Mouse (Mus musculus) mouse trophoblast stem cell (cell line): ENCODE results near the gene Gp6.

ENCODE experiments used
- in situ Hi-C, 2 experiments: fragments of 300-500 bp; cut with MseI, MboI; formaldehyde crosslinking; loops; 2 replicates in 1 of 2; 3 replicates in 1 of 2; pipeline ENCODE4 v1.15.1; 2025

The Gp6 gene

DNA sequence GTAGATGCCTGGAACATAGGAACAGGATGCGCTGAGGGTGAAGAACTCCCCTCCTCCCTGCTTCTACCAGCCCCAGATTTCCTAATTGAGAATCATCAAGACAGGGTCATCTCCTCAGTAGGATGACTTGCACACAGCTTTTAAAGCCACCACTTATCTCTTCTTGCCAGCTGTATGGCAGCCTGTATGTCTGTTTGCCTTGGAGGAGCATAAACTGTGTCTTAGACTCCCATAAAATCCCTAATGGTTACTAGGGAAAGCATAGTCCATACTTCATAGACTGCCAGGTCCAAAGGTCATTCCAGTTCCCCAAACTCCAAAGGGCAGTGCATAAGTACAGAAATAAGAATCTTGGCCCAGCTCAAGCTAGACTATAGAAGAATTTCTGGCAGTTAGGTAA is at the start of gene Gp6:
Gene Gp6 (minus strand): TSS at position 15 of the 400 bp plus-strand sequence.
- in situ Hi-C loops, result no loop called here

DNA sequence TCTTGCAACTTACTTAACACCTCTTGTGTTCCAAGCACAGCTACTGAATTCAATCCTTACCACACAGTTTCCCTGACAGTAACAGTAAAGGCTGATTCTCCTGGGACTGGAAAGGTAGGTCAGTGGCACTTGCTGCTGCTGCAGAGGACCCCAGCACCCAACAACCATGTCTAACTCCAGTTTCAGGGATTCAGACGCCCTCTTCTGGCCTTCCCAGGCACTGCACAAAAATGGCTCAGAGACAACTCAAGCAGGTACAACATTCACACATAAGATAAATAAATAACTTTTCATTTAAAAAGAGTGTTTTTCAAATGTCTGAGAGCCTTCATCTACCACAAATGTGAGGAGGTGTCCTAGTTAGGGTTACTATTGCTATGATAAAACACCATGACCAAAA is 49.6 kb upstream of the Gp6 start:
- in situ Hi-C loops, result no loop called here

DNA sequence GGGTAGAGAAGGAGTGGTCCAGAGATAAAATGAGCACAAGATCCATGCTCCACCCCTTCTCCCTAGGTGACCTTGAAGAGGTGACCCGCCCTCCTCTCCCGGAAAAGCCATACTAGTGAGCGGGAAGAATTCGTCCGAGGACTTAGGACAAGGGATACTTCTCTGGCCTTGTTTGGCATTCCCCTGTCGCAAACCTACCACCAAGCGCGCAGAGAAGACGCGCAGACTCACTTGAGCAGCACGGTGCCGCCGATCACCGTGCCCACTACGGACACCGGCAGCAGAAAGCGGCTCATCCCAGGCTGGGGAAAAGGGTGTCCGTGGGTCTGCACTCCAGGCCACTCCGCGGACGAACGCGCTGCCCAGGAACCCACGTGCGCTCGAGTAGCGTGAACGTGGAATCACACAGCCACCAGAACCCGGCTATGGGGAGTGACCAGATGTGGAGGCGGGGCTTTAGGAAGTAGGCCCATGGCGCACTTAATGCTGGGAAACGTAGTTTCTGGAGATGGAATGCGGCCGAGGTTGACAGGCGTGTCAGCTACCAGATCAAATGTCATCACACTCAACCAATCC is 47.8 kb upstream of the Gp6 start, which contains the start of gene Rdh13:
Gene Rdh13 (minus strand): TSS at position 434 of the 576 bp plus-strand sequence.
- in situ Hi-C loops, result no loop called here

DNA sequence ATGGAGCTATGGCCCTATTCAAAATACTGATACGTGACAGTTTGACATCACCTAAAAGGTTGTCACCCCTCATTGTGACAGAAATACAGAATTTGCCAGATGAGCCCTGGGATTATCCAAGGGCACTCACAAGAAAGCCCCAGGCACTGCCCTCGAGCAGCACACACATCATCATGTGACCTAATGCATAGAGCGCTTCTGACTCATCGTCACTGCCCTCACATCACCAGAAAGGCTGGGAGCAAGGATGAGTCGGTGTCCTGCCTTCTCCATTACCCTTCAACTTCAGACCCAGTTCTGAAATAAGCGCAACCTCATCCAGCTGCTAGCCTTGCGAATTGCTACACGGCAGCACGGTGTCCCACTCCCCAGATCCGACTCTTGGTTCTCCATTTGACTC is 43.0 kb upstream of the Gp6 start:
- in situ Hi-C loops, result no loop called here

DNA sequence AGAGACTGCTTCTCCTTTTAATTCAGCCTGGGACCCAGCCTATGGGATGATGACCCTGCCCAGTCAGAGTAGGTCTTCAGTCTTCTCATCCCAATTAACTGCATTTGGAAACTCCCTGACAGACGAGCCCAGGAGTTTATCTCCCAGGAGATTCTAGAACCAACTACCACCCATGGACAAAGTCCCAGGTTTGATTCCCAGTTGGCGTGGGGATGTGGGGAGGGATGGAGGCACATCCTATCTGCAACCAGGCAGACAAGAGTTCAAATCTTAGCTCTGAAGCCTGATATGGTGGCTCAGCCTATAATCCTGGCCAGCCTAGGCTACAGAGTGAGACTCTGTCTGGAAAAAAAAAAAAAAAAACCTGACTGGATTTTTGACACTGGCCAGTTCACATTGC is 40.2 kb upstream of the Gp6 start:
- in situ Hi-C loops, result loop anchor here (5.0 to 10.0 kb wide), 2 partner anchors 310 to 313 kb away; no protein-coding TSS in a partner anchor

- in situ Hi-C loops, result loop anchor here in 1 of 2 experiments (10.0 kb wide), 1 partner anchor 307 kb away; no protein-coding TSS in a partner anchor
Observed at GRCm38 (mm10) chr7:4432026-4432425, 34.5 kb upstream of the Gp6 start.

DNA sequence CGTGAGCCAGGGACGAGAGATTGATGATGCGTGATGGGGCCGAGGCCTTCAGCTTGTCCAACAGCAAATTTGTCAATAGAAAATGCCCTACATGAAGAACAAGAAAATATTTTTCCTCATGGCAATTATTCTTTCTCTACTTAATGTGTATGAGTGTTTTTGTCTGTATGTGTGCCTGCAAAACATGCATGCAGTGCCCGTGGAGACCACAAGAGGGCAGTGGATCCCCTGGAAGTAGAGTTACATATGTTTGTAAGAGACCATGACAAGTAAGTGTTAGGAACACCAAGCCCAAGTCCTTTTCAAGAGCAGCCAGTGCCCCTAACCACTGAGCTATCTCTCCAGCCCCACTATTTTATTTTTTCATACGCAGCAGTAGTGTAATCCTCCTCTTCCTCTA is 34.0 kb upstream of the Gp6 start:
- in situ Hi-C loops, result loop anchor here in 1 of 2 experiments (10.0 kb wide), 1 partner anchor 307 kb away; no protein-coding TSS in a partner anchor

- in situ Hi-C loops, result loop anchor here in 1 of 2 experiments (10.0 kb wide), 1 partner anchor 306 kb away; no protein-coding TSS in a partner anchor
Observed at GRCm38 (mm10) chr7:4430246-4430844, 32.8 kb upstream of the Gp6 start.

GRCm38 (mm10) chr7:4427161-4427912 is 29.8 kb upstream of the Gp6 start:
- in situ Hi-C loops, result loop anchor here in 1 of 2 experiments (10.0 kb wide), 1 partner anchor 113 kb away; no protein-coding TSS in a partner anchor

- in situ Hi-C loops, result loop anchor here (10.0 to 25.0 kb wide), 2 partner anchors 105 to 608 kb away; no protein-coding TSS in a partner anchor
Observed at GRCm38 (mm10) chr7:4420230-4420629, 22.7 kb upstream of the Gp6 start.

GRCm38 (mm10) chr7:4419681-4420080 is 22.1 kb upstream of the Gp6 start:
- in situ Hi-C loops, result loop anchor here (10.0 to 25.0 kb wide), 2 partner anchors 105 to 607 kb away; no protein-coding TSS in a partner anchor

DNA sequence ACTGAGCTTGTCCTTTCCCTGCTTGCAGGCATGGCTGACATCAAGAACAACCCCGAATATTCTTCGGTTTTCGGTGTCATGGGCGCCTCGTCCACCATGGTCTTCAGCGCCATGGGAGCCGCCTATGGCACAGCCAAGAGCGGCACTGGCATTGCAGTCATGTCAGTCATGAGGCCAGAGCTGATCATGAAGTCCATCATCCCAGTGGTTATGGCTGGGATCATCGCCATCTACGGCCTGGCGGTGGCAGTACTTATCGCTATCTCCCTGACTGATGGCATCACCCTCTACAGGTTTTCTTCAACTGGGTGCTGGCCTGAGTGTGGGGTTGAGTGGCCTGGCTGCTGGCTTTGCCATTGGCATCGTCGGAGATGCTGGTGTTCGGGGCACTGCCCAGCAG is 14.9 kb upstream of the Gp6 start:
- in situ Hi-C loops, result loop anchor here in 1 of 2 experiments (25.0 kb wide), 1 partner anchor 600 kb away; no protein-coding TSS in a partner anchor

DNA sequence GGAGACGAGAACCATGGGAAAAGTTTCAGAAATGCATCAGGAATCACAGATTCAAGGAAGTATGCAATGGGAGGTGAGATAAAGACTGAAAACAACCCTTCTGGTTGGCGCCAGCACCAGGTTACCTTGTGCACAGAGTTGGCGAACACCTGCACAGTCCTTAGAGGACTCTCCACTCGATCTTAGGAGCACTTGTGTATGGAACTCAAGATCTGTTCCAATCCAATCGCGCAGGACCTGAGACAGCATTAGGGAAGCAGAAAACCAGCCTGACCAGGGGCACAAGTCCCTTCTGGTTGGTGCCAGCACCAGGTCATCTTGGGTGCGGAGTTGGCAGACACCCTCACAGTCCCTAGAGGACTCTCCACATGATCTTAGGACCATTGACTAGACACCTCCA is 24.0 kb downstream of the Gp6 start:
- in situ Hi-C loops, result loop anchor here in 1 of 2 experiments (25.0 kb wide), 1 partner anchor 561 kb away; no protein-coding TSS in a partner anchor

GRCm38 (mm10) chr7:4337509-4337908 is 60.0 kb downstream of the Gp6 start, which contains the start of gene Ncr1:
Ncr1 (plus strand) TSS chr7:4337724.
- in situ Hi-C loops, result no loop called here

DNA sequence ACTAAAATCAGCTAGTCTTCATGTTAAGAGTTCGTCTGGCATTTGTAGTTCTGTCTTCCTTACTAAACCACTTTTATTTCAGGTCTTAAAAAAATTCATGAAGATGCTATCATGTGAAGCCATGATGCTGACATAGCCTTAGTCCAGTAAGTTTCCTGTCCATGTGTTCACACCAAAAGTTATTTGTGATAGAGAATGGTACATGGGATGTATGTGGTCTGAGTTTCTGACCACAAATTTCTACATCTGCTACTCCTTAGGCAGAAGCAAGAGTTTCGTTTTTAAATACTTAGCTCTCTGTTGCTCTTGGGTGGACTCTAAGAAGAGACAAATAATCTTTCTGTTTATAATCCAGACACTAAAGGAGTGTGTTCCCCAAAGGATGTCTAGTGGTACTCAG is 74.2 kb downstream of the Gp6 start:
- in situ Hi-C loops, result no loop called here
